Mouse (Mus musculus): ENCODE data around the gene Gm10309.

DNA sequence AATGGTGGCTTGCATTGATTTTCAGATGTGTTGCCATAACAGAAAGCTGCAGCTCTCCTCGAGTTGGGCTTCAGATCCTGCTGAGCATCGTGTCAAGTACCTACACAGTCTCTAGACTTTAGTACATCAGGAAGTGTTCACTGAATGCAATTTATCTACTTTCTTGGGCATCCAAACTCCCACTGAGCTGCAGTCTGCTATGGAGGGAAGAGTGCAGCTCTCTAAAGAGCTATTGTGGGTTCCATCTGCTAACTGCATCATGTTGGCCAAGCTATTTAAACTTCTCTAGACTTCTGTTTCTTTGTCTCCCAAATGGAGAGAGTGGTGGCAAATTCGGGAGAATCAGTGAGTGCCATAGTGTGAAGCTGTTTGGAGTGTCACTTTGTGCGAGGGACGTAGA, 11.6 kb upstream of the Gm10309 start:
- TF ChIP-seq POLR2A (IDR thresholded peaks at IDR 0.05; ENCODE audit: insufficient read length, low read depth) (no peak), POLR2AphosphoS2 (IDR thresholded peaks at IDR 0.05; ENCODE audit: insufficient read length, low read depth) (no peak), USF1 (IDR thresholded peaks at IDR 0.05; ENCODE audit: low read depth) (no peak), TCF12 (IDR thresholded peaks at IDR 0.05; ENCODE audit: insufficient read depth, poor library complexity, severe bottlenecking) (no peak), MAX (IDR thresholded peaks at IDR 0.05; ENCODE audit: low read depth) (no peak), CEBPB (IDR thresholded peaks at IDR 0.05; ENCODE audit: insufficient read depth, poor library complexity, severe bottlenecking) (no peak), MYOG (IDR thresholded peaks at IDR 0.05; ENCODE audit: control insufficient read depth in 1 of 3, insufficient read depth in 1 of 3, insufficient read length in 2 of 3, low read depth in 2 of 3) (no peak)
